14 mouse cellular contexts compared by ENCODE assay signal in the genomic region with DNA sequence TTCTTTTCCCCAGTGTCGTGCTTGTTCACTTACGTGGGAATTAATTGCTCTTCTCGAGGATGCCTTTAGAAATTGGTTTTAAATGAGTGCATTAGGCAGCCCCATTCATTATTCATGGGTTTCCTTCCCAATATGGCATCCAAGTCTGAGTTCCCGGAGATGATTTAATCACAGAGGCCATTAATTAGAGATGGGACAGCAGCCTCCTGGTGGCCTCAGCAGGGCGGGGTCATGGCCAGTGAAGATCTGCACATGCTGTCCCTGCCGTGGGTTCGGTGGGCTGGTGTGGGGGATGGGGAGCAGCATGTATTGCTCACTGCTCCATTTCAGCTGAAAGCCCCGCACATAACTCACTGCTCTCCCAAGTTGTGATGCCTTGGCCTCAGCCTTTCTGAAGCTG. TPM values are rescaled to one million over a fixed set of nuclear protein-coding genes. Genes with fewer than 3 reads are reported as not detected.
DNase-seq lines count a peak whose midpoint lies in the region; ATAC-seq and TF ChIP-seq lines count a peak whose summit lies in the region.
"Had no signal": no experiment of that assay in that cellular context is flagged by ENCODE, and none has a peak within 500 bp of the region (broad histone marks: within the 10 kb centered on the region; RNA-seq: fewer than 3 reads in every experiment).

No protein-coding gene starts in this region.

- no peak overlapping the region for H3K4me2 ChIP-seq in forebrain, postnatal 0 days (ENCODE audit: low read depth)
- no peak overlapping the region for H3K4me2 ChIP-seq in myocyte (ENCODE audit: low read depth)
- H3K4me2 ChIP-seq: limb, embryonic 15.5 days had no signal

- TF ChIP-seq CTCF in forebrain, postnatal 0 days (IDR thresholded peaks at IDR 0.05; ENCODE audit: low read depth) = no peak

- H3K4me1 ChIP-seq in forebrain, postnatal 0 days (ENCODE audit: insufficient read depth) = 0 out of 2 replicates have a peak, but pooled peaks cover 4% of the 10 kb centered on the region

- no peaks in the 10 kb centered on the region for H3K27me3 ChIP-seq in forebrain, postnatal 0 days (ENCODE audit: insufficient read depth, low read length)
- H3K27me3 ChIP-seq in myocyte (ENCODE audit: control insufficient read depth, insufficient read depth, insufficient read length) = no peaks in the 10 kb centered on the region
- H3K27me3 ChIP-seq: limb, embryonic 15.5 days had no signal

- H3ac ChIP-seq in myocyte (ENCODE audit: control insufficient read depth, insufficient read length) = no peak overlapping the region

- H3K27ac ChIP-seq in forebrain, postnatal 0 days (ENCODE audit: low read depth, low read length) = peak overlapping the region; percentile 40; the same call in 1 of the 2 replicates
- H3K27ac ChIP-seq: limb, embryonic 15.5 days; stomach, postnatal 0 days had no signal

- H3K9ac ChIP-seq in forebrain, postnatal 0 days = no peak overlapping the region
- H3K9ac ChIP-seq: limb, embryonic 15.5 days had no signal

- H3K4me3 ChIP-seq in forebrain, postnatal 0 days (ENCODE audit: low read depth, low read length) = no peak overlapping the region
- no peak overlapping the region for H3K4me3 ChIP-seq in myocyte
- H3K4me3 ChIP-seq: limb, embryonic 15.5 days had no signal

- 5% methylated on average over 8 of the region's 8 CpGs for WGBS in forebrain, postnatal 0 days

- H3K79me2 ChIP-seq in myocyte (ENCODE audit: control insufficient read depth, insufficient read depth) = no peaks in the 10 kb centered on the region

- no peaks in the 10 kb centered on the region for H3K9me3 ChIP-seq in forebrain, postnatal 0 days (ENCODE audit: low read length)
- H3K9me3 ChIP-seq: limb, embryonic 15.5 days had no signal

- TF ChIP-seq POLR2A in myocyte (IDR thresholded peaks at IDR 0.05; ENCODE audit: insufficient read length, low read depth) = no peak

- peak; percentile 8; the same call in 1 of the 2 replicates for ATAC-seq in forebrain, postnatal 0 days

- peak; percentile 60 for DNase-seq in embryo, embryonic 10 days (ENCODE audit: low spot score)
- no peak for DNase-seq in embryo, embryonic 9.5 days (ENCODE audit: extremely low spot score)
- DNase-seq in Muller cell, postnatal 12 days (ENCODE audit: inconsistent ontology term) = peak; percentile 68
- DNase-seq in forebrain, postnatal 0 days = no peak
- DNase-seq in kidney, postnatal 25 days = no peak
- DNase-seq in thymus, postnatal 10 days (ENCODE audit: low spot score in 2 of 2) = no peak
- no peak for DNase-seq in lung, postnatal 25 days (ENCODE audit: low spot score)
- DNase-seq: cerebellum, postnatal 14 days; heart, postnatal 4 days; lung, postnatal 14 days; right cerebral cortex, postnatal 4 days had no signal

- peaks cover 57% of the 10 kb centered on the region for H3K36me3 ChIP-seq in forebrain, postnatal 0 days (ENCODE audit: insufficient read depth)
- no peaks in the 10 kb centered on the region for H3K36me3 ChIP-seq in myocyte (ENCODE audit: control insufficient read depth, insufficient read depth)

TF ChIP-seq in myocyte, 11 proteins besides CTCF, POLR2A, EP300 and RAD21:
- no peak for TF ChIP-seq USF1 (IDR thresholded peaks at IDR 0.05; ENCODE audit: low read depth)
- peak; percentile 79 for TF ChIP-seq POLR2AphosphoS2 (IDR thresholded peaks at IDR 0.05; ENCODE audit: insufficient read length, low read depth)

RNA-seq across cellular contexts. Expression of a gene that starts 14.0 kb away (rescaled TPM):
- 38.8 and 46.6 TPM in 2 replicates for total RNA-seq in forebrain, postnatal 0 days (2014; rRNA removed)
- 62.0 and 76.0 TPM in 2 replicates for polyA plus RNA-seq in forebrain, postnatal 0 days (2015; fragmentation: Nextera tagmentation; extraction: Ambion mirVana)
- 36.8 TPM for polyA plus RNA-seq in myocyte (2012; fragmentation: generic; extraction: Trizol)

RNA-seq across cellular contexts. Expression of a gene that starts 21.4 kb away (rescaled TPM):
- 15.6 and 18.7 TPM in 2 replicates for total RNA-seq in forebrain, postnatal 0 days (2014; rRNA removed)
- polyA plus RNA-seq in forebrain, postnatal 0 days (2015; fragmentation: Nextera tagmentation; extraction: Ambion mirVana) = 12.5 and 13.4 TPM in 2 replicates
- 10.6 TPM for polyA plus RNA-seq in myocyte (2012; fragmentation: generic; extraction: Trizol)

RNA-seq across cellular contexts. Expression of a gene that starts 23.2 kb away (rescaled TPM):
- total RNA-seq in forebrain, postnatal 0 days (2014; rRNA removed) = 166 and 215 TPM in 2 replicates
- 533 and 690 TPM in 2 replicates for polyA plus RNA-seq in forebrain, postnatal 0 days (2015; fragmentation: Nextera tagmentation; extraction: Ambion mirVana)
- polyA plus RNA-seq in myocyte (2012; fragmentation: generic; extraction: Trizol) = 762 TPM

Comparison
In these comparisons a context has a peak if more than half of its experiments do, and no peak if none do; other contexts are left out.
1. DNase-seq: peak in embryo, embryonic 10 days (single experiment) and Muller cell, postnatal 12 days (single experiment); none in embryo, embryonic 9.5 days (single experiment), forebrain, postnatal 0 days (single experiment), kidney, postnatal 25 days (0 of 2), thymus, postnatal 10 days (0 of 2) and lung, postnatal 25 days (single experiment).